Mouse (Mus musculus) small intestine, adult 2 months (tissue): Measurements from ENCODE around the gene Pitpnb. TPM values are rescaled to one million over a fixed set of nuclear protein-coding genes. Genes with fewer than 3 reads are reported as not detected.

ENCODE experiments used
- H3K27ac ChIP-seq: fragments of 200-500 bp; 2 replicates; pipeline ENCODE4 v1.5.1; 2012; ENCODE audit warnings: low read depth, low read length, control low read depth, inconsistent platforms; ENCODE audit not compliant: insufficient read depth
- H3K27me3 ChIP-seq: fragments of 200-500 bp; 2 replicates; pipeline ENCODE4 v1.6.1; 2012; ENCODE audit warnings: mild to moderate bottlenecking, moderate library complexity, low read length, inconsistent platforms; ENCODE audit not compliant: control insufficient read depth, insufficient read depth
- H3K36me3 ChIP-seq: fragments of 200-500 bp; 2 replicates; pipeline ENCODE4 v1.6.1; 2012; ENCODE audit warnings: mild to moderate bottlenecking, low read length, control low read depth, inconsistent platforms; ENCODE audit not compliant: control insufficient read depth, insufficient read depth
- H3K4me1 ChIP-seq: fragments of 200-500 bp; 2 replicates; pipeline ENCODE4 v1.6.1; 2012; ENCODE audit warnings: low read length, inconsistent platforms, mixed read lengths; ENCODE audit not compliant: control insufficient read depth, insufficient read depth, insufficient read length
- H3K4me3 ChIP-seq: fragments of 200-500 bp; 2 replicates; pipeline ENCODE4 v1.5.1; 2012; ENCODE audit warnings: low read depth, mild to moderate bottlenecking, control low read depth, inconsistent platforms, low read length, moderate library complexity
- CTCF ChIP-seq: fragments of 200-500 bp; IDR thresholded peaks from 2 replicates; pipeline ENCODE4 v1.5.1; 2012; ENCODE audit warnings: low read depth, mild to moderate bottlenecking, control low read depth, inconsistent platforms, low read length, moderate library complexity, mixed read lengths; ENCODE audit not compliant: insufficient replicate concordance, insufficient read length; ENCODE audit errors: extremely low read depth
- POLR2A ChIP-seq: fragments of 200-500 bp; IDR thresholded peaks from 2 replicates; pipeline ENCODE4 v1.6.1; 2012; ENCODE audit warnings: low read depth, mild to moderate bottlenecking, control low read depth, inconsistent platforms, low read length, moderate library complexity
- WGBS: fragments of 180-500 bp; shearing (Covaris S2); methylation state at CpG from one replicate; pipeline ENCODE4 v1.1.7; 2018; 5-methylcytosine and 5-hydroxymethylcytosine counted together
- polyA plus RNA-seq: library from polyadenylated mRNA; depleted of rRNA; stranded (reverse); fragments of >200 nt; gene quantifications from 2 replicates; pipeline ENCODE4 v1.2.3, GENCODE M21; 2012

The Pitpnb gene
- polyA plus RNA-seq, 1 experiment: 44.5 TPM

DNA sequence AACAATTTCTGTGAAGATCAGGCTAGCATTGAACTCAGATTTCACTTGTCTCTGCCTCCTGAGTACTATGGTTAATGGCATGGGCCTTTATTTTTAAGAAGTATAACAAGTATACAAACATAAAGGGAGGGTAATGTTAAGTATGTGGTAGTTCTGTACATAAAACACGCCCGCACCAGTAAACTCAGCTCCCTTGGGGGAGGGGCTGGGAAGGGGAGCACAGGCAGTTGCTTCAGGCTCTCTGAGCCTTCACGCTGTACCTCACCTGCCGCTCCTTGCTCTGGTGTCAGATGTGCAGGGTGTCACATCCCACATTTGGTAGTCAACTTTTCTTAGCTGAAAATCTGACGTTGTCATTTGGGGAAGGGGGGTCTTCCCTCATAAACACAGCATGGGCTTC lies 35.6 kb downstream of the Pitpnb start:
- no peak overlapping the region for H3K4me3 ChIP-seq
- H3K36me3 ChIP-seq: peaks cover 37% of the 10 kb centered on the region
- WGBS: 77% methylated on average over 5 of the region's 5 CpGs
- H3K27ac ChIP-seq: no peak overlapping the region
- H3K27me3 ChIP-seq: no peaks in the 10 kb centered on the region
- peaks cover 8% of the 10 kb centered on the region for H3K4me1 ChIP-seq
- no peak for TF ChIP-seq POLR2A
- no peak for TF ChIP-seq CTCF

DNA sequence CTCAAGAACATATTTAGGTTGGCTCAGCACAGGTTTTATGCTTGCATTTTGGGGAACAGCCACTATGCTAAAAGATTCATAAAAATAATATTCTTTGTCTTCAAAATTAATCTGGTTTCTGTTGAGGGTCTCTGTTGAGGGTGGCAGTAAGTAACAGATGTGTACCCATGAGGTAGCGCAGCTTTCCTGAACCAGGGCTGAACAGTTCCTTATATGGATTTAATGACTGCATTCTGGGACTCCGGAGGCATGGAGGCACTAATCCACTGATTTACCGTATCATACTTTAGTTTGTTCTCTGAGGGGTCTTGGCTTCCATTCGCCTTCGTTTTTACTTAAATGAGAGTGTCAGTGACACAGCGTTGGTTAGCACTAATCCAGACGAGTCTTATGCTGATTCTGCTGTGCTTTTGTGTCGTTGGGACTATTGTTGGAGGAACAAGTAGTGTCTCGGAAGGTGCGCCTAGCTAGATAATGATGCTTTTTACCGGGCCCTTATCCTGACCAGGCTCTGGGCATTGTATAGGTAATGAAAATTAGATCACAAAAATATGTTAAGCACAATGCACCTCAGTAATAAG lies 37.5 kb downstream of the Pitpnb start:
- no peak overlapping the region for H3K27ac ChIP-seq
- TF ChIP-seq POLR2A (no peak), CTCF (no peak)
- peaks cover 5% of the 10 kb centered on the region for H3K4me1 ChIP-seq
- 92% methylated on average over 11 of the region's 11 CpGs for WGBS
- no peak overlapping the region for H3K4me3 ChIP-seq
- H3K27me3 ChIP-seq: no peaks in the 10 kb centered on the region
- H3K36me3 ChIP-seq: peaks cover 47% of the 10 kb centered on the region

- no peak for TF ChIP-seq POLR2A
- no peak for TF ChIP-seq CTCF
- no peak overlapping the region for H3K4me3 ChIP-seq
- peaks cover 4% of the 10 kb centered on the region for H3K4me1 ChIP-seq
- WGBS: 93% methylated on average over 5 of the region's 5 CpGs
- H3K36me3 ChIP-seq: peaks cover 53% of the 10 kb centered on the region
- H3K27me3 ChIP-seq: no peaks in the 10 kb centered on the region
- no peak overlapping the region for H3K27ac ChIP-seq
Measured at GRCm38 (mm10) chr5:111368576-111368975, 38.0 kb downstream of the Pitpnb start.

DNA sequence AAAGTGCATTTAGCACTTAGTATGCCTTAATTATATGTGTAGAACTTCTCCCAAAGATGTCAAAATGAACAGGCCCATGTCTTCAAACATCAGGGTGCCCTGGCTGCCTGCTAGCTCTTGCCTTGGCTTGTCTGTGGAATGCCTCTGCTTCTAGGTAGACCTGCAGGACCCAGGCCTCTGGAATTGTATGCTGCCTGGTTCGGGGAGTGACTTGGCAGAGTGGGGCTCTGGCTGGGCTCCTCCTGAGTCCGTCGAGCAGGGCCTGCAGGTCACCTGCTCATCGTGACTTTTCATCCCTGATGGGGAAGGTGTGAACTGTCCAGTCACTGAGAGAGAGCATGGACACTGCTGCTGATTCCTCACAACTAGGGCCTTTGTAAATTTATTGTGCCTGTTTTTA lies 45.1 kb downstream of the Pitpnb start:
- Histone ChIP-seq H3K36me3 (peaks cover 63% of the 10 kb centered on the region), H3K27me3 (no peaks in the 10 kb centered on the region), H3K4me3 (no peak overlapping the region), H3K4me1 (no peaks in the 10 kb centered on the region), H3K27ac (no peak overlapping the region)
- 80% methylated on average over 4 of the region's 4 CpGs for WGBS
- TF ChIP-seq POLR2A (no peak), CTCF (no peak)

GRCm38 (mm10) chr5:111376276-111377020 lies 45.9 kb downstream of the Pitpnb start:
- Histone ChIP-seq H3K36me3 (peaks cover 59% of the 10 kb centered on the region), H3K27me3 (no peaks in the 10 kb centered on the region), H3K4me1 (no peaks in the 10 kb centered on the region), H3K4me3 (no peak overlapping the region), H3K27ac (no peak overlapping the region)
- TF ChIP-seq POLR2A (no peak), CTCF (no peak)
- 92% methylated on average over 24 of the region's 24 CpGs for WGBS

DNA sequence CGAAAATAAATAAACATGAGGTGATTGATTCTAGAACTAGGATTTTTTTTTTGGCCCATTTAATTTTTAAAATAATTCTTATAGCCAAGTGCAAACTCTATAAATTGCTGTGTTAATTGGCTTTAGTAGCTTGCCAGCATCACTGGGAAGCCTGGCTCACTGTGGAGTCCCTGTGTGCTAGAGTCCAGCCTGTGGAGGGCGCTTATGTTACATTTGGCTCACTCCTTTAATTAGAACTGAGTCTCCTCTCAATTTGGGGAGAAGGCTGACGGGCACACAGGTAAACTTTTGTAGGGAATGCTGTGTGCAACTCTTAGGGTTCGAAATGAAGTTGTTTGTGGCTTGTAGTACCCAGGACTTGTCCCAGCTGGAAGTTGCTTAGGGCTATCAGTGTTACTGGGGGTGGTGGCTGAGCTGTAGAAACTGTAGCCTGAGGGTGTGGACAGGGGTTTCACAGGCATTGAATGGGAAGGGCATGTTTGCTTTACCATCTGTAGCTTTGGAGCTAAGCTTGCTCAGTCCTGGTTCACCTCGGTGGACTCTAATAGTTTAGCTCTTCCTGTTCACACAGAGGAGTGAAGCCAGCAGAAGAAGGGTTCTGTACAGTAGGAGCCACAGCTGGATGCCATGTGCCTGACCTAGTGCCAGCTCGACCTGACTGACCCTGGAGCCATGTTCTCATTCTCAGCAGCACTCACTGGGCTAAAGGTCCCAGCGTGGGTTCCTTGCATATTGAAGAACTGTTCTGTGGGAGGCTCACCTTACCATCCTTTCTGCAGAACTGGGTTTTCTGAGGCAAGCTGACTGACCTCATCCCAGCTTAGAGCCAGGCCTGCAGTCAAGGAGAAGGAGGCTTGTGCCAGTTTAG lies 47.8 kb downstream of the Pitpnb start:
- Histone ChIP-seq H3K36me3 (peaks cover 49% of the 10 kb centered on the region), H3K4me3 (no peak overlapping the region), H3K27ac (no peak overlapping the region), H3K27me3 (no peaks in the 10 kb centered on the region), H3K4me1 (no peaks in the 10 kb centered on the region)
- WGBS: 61% methylated on average over 7 of the region's 7 CpGs
- TF ChIP-seq CTCF (no peak), POLR2A (no peak)

- Histone ChIP-seq H3K36me3 (peaks cover 58% of the 10 kb centered on the region), H3K27me3 (no peaks in the 10 kb centered on the region), H3K4me1 (no peaks in the 10 kb centered on the region), H3K4me3 (no peak overlapping the region), H3K27ac (no peak overlapping the region)
- TF ChIP-seq CTCF (no peak), POLR2A (no peak)
- 77% methylated on average over 5 of the region's 5 CpGs for WGBS
Measured at GRCm38 (mm10) chr5:111383335-111383734, 52.8 kb downstream of the Pitpnb start.
